Mouse (Mus musculus) embryonic fibroblast, embryonic 13.5 days (primary cell): ENCODE results near the gene Tbc1d32.

ENCODE experiments used
- CTCF ChIP-seq: IDR thresholded peaks from 2 replicates; pipeline ENCODE4 v1.5.1; 2011; ENCODE audit warnings: mild to moderate bottlenecking, control low read depth, low read length, moderate library complexity, borderline replicate concordance; ENCODE audit not compliant: insufficient read depth
- POLR2A ChIP-seq: IDR thresholded peaks from 2 replicates; pipeline ENCODE4 v1.6.1; 2011; ENCODE audit warnings: low read depth, mild to moderate bottlenecking, control low read depth, low read length, moderate library complexity

- TF ChIP-seq CTCF: no peak
- no peak for TF ChIP-seq POLR2A
These were observed 666 bp downstream of the Tbc1d32 start for GRCm38 (mm10) chr10:56227771-56228275.
